Mouse (Mus musculus): ENCODE data around the gene Stx8. TPM values are rescaled to one million over a fixed set of nuclear protein-coding genes. Genes with fewer than 3 reads are reported as not detected.

Gene Stx8
- polyA plus RNA-seq, 1 experiment from 2014 or later: 51.7 TPM

DNA sequence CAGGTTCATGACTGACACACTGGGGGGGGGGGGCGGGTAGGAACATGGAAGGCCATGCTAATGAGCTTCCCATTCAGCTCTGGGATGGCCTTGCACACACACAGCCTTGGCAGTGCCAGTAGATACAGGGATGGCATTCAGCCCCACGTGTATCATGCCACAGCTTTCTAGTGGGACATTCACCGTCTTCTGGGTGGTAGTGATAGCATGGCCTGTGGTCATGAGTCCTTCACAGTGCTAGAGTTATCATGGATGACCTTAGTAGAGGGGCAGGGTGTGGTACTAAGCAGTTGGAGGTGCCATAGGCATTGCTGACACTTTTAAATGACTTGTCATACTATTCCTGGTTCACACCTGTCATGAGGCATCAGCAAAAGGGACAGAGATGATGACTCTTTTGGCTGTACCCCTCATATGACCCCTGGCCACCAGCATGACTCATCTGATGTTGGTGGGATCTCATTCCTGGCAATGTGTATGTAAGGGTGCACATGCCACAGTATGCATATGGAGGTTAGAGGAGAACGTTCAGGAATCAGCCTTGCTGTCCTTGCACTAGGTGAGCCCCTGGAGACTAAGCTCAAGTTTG is 69.4 kb downstream of the Stx8 start:
- no peak overlapping the region for H3K9ac ChIP-seq (ENCODE audit: low read depth, low read length)
- H3K9me3 ChIP-seq (ENCODE audit: control insufficient read depth, low read length): no peaks in the 10 kb centered on the region
- no peak overlapping the region for H3K4me3 ChIP-seq (ENCODE audit: low read length)
- no peak for ATAC-seq (ENCODE audit: low FRiP score, low TSS enrichment)
- H3K4me2 ChIP-seq (replicated peaks; ENCODE audit: low read depth, low read length): no peak overlapping the region
- no peaks in the 10 kb centered on the region for H3K27me3 ChIP-seq (ENCODE audit: control insufficient read depth, insufficient read depth, low read length)
- WGBS: 90% methylated on average over 4 of the region's 4 CpGs
- H3K27ac ChIP-seq (ENCODE audit: low read depth, low read length): no peak overlapping the region
- no peaks in the 10 kb centered on the region for H3K36me3 ChIP-seq (ENCODE audit: control insufficient read depth, insufficient read depth, low read length)
- peaks cover 14% of the 10 kb centered on the region; the same call in 1 of the 2 replicates for H3K4me1 ChIP-seq (ENCODE audit: control insufficient read depth, insufficient read depth, low read length)

DNA sequence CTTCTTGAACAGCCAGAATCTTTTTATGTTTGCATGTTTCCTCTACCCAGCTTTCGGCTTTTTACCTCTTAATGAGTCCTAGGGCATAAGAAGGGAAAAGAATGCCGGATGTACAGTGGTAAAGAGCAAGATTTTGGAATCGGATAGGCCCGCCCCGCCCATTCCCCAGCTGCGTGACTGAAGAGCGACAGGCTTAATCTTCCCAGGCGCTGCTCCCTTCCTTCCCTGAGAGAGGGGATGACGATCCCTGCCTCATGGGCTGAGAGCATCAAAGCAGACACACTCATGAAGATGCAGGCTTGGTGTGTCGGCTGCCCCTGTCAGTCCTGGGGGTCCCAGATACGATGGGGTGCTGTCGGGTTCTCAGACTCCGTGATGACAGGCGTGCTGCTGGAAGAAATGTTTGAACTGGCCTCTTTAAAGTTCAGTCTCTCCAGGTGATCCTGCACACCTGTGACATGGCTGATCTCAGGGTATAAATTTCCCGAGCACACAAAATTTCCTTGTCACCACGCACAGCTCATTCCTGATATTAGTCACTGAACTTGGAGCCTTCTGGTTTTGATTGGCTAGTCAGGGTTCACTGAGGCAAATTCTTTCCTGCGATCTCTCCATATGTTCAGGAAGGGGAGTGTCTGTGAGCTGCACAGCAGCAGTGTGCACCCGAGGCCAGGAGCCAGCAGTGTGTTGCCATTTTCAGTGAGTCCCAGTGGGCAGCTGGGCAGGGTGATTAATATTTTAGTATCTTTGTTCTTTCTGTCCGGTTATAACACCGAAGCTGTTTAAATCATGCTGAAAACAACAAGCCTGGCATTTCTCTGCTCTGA is 70.4 kb downstream of the Stx8 start:
- peak overlapping the region; percentile 14; the same call in 1 of the 2 replicates for H3K27ac ChIP-seq (ENCODE audit: low read depth, low read length)
- peaks cover 8% of the 10 kb centered on the region; the same call in 1 of the 2 replicates for H3K4me1 ChIP-seq (ENCODE audit: control insufficient read depth, insufficient read depth, low read length)
- no peak overlapping the region for H3K4me2 ChIP-seq (replicated peaks; ENCODE audit: low read depth, low read length)
- H3K36me3 ChIP-seq (ENCODE audit: control insufficient read depth, insufficient read depth, low read length): no peaks in the 10 kb centered on the region
- WGBS: 54% methylated on average over 20 of the region's 20 CpGs
- H3K27me3 ChIP-seq (ENCODE audit: control insufficient read depth, insufficient read depth, low read length): no peaks in the 10 kb centered on the region
- H3K4me3 ChIP-seq (ENCODE audit: low read length): no peak overlapping the region
- H3K9me3 ChIP-seq (ENCODE audit: control insufficient read depth, low read length): no peaks in the 10 kb centered on the region
- no peak overlapping the region for H3K9ac ChIP-seq (ENCODE audit: low read depth, low read length)
- ATAC-seq (ENCODE audit: low FRiP score, low TSS enrichment): no peak

DNA sequence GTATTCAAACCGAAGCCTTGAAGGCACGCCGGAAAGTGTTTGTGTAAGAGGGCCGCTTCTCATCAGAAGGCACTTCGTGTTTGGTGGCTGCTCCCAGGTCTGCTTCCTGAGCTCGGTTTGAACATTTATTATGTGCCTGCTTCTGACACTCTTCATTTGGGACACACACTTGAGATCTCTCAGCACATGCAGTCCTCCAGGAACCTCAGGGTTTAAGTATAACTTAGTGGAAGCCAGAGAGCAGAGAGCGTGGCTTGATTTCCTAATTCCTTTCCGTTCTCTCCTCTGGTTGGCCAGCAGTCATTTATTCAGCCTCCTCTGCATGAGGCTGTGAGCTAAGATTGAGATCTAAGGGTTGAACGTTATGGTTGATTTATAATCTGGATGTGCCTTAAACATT is 71.1 kb downstream of the Stx8 start:
- Histone ChIP-seq H3K9me3 (ENCODE audit: control insufficient read depth, low read length) (no peaks in the 10 kb centered on the region), H3K36me3 (ENCODE audit: control insufficient read depth, insufficient read depth, low read length) (no peaks in the 10 kb centered on the region), H3K4me2 (replicated peaks; ENCODE audit: low read depth, low read length) (no peak overlapping the region), H3K4me3 (ENCODE audit: low read length) (no peak overlapping the region), H3K27ac (ENCODE audit: low read depth, low read length) (peak overlapping the region; percentile 47; the same call in 1 of the 2 replicates), H3K9ac (ENCODE audit: low read depth, low read length) (no peak overlapping the region), H3K4me1 (ENCODE audit: control insufficient read depth, insufficient read depth, low read length) (peaks cover 8% of the 10 kb centered on the region; the same call in 1 of the 2 replicates), H3K27me3 (ENCODE audit: control insufficient read depth, insufficient read depth, low read length) (no peaks in the 10 kb centered on the region)
- WGBS: 52% methylated on average over 9 of the region's 9 CpGs
- ATAC-seq (ENCODE audit: low FRiP score, low TSS enrichment): no peak

DNA sequence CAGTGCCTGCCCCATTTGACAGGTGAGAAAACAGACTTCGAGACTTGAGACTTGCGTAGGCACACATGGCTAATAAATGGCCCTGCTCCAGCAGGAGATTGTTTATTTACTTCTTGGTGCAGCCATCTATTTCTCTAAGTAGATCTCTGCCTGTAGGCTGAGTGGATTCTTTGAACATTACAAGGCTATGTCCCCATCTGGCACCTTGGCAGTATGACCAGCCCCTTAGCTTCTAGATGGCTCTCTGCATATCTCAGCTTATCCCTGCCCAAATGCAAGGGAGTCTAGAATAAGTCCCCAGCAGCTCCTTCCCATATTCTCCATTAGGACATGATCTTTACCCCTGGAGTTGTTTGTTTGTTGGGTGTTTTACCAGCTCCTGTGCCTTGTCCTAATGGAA is 72.1 kb downstream of the Stx8 start:
- no peak overlapping the region for H3K9ac ChIP-seq (ENCODE audit: low read depth, low read length)
- H3K36me3 ChIP-seq (ENCODE audit: control insufficient read depth, insufficient read depth, low read length): no peaks in the 10 kb centered on the region
- no peak for ATAC-seq (ENCODE audit: low FRiP score, low TSS enrichment)
- peaks cover 8% of the 10 kb centered on the region; the same call in 1 of the 2 replicates for H3K4me1 ChIP-seq (ENCODE audit: control insufficient read depth, insufficient read depth, low read length)
- H3K9me3 ChIP-seq (ENCODE audit: control insufficient read depth, low read length): no peaks in the 10 kb centered on the region
- H3K27ac ChIP-seq (ENCODE audit: low read depth, low read length): no peak overlapping the region
- H3K4me2 ChIP-seq (replicated peaks; ENCODE audit: low read depth, low read length): no peak overlapping the region
- H3K27me3 ChIP-seq (ENCODE audit: control insufficient read depth, insufficient read depth, low read length): no peaks in the 10 kb centered on the region
- H3K4me3 ChIP-seq (ENCODE audit: low read length): no peak overlapping the region
- whole genome bisulfite sequencing: 48% methylated on average over 2 of the region's 2 CpGs

DNA sequence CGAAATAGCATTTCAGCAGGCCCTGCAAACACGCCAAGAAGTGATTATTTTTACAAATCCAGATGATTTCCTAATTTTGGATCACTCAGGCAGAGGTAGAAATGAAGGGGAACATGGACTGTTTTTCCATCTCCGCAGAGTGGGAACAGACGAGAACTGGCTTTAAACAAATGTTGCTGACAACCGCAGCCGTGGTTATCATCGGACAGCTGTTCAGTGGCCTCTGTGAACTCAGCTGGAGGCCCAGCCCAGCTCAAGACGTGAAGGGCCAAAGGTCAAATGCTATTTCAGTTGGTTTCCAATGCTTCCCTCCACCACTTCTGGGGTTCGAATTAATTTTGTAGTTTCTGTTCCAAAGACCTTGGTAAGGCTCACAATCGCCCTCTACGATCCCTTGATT is 78.2 kb downstream of the Stx8 start:
- Histone ChIP-seq H3K27me3 (ENCODE audit: control insufficient read depth, insufficient read depth, low read length) (no peaks in the 10 kb centered on the region), H3K27ac (ENCODE audit: low read depth, low read length) (no peak overlapping the region), H3K4me3 (ENCODE audit: low read length) (no peak overlapping the region), H3K4me2 (replicated peaks; ENCODE audit: low read depth, low read length) (no peak overlapping the region), H3K9me3 (ENCODE audit: control insufficient read depth, low read length) (no peaks in the 10 kb centered on the region), H3K9ac (ENCODE audit: low read depth, low read length) (no peak overlapping the region), H3K36me3 (ENCODE audit: control insufficient read depth, insufficient read depth, low read length) (no peaks in the 10 kb centered on the region), H3K4me1 (ENCODE audit: control insufficient read depth, insufficient read depth, low read length) (no peaks in the 10 kb centered on the region)
- WGBS: 35% methylated on average over 11 of the region's 11 CpGs
- no peak for ATAC-seq (ENCODE audit: low FRiP score, low TSS enrichment)

DNA sequence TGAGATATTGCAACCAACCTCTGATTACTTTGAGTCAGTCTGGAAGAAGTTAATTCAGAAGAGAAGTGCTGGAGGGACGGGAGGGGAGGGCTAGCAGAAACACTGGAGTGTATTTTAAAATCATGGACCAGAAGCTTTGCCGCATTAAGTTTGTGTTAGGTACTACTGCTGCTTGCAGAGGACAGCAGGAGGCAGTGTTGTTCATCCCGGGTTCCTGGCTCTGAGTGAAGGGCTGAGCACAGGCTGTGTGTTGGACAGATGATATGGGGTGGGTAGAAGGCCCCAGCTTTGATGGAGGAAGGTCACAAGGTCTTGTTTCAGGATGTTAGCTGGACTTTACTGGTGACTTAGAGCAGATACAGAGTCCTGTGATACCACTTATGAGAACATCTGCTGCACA is 80.9 kb downstream of the Stx8 start:
- H3K27ac ChIP-seq (ENCODE audit: low read depth, low read length): no peak overlapping the region
- H3K4me1 ChIP-seq (ENCODE audit: control insufficient read depth, insufficient read depth, low read length): no peaks in the 10 kb centered on the region; the same call in 1 of the 2 replicates
- no peak overlapping the region for H3K4me2 ChIP-seq (replicated peaks; ENCODE audit: low read depth, low read length)
- no peak overlapping the region for H3K9ac ChIP-seq (ENCODE audit: low read depth, low read length)
- no peaks in the 10 kb centered on the region for H3K36me3 ChIP-seq (ENCODE audit: control insufficient read depth, insufficient read depth, low read length)
- H3K27me3 ChIP-seq (ENCODE audit: control insufficient read depth, insufficient read depth, low read length): no peaks in the 10 kb centered on the region
- H3K9me3 ChIP-seq (ENCODE audit: control insufficient read depth, low read length): no peaks in the 10 kb centered on the region
- 52% methylated on average over 3 of the region's 3 CpGs for WGBS
- H3K4me3 ChIP-seq (ENCODE audit: low read length): no peak overlapping the region
- ATAC-seq (ENCODE audit: low FRiP score, low TSS enrichment): no peak

DNA sequence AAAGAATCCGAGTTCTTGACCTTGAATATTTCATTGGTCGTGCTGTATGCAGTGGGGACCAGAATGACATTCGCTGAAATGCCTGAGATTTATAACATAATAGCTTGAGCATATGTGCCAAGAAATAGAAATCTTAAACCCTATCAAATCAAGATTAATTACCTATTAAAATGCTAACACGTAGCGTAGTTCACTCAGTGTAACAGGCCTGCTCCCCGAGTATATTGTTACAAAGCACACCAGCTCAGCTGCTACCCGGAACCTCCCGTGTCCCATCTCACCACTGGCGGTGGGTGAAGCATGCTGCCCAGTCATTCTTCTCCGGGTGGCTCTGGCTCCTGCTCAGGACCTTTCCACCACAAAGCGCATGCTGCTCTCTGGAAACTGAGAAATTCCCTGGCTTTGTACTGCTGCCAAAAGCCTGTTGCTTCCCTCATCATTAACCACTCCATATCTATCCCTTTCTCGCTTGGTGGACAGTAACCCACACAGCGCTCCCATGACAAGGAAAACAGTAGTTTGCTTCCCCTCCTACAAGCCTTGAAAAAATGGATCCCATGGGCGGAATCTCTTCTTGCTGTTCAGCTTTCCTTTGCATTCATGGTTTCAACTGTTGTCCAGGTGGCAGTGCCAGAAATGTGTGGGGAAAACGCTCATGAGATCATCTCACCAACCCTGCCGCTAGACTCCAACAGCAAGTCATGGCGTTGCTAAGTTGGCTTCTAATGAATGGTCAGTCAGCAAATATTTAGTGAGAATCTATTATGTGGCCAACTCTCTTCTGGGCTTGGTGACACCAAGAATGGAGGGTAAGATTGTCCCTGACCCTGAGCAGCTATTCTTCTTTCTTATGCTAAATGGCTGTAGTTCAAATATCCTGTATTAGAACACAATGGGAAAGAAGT is 83.5 kb downstream of the Stx8 start:
- Histone ChIP-seq H3K36me3 (ENCODE audit: control insufficient read depth, insufficient read depth, low read length) (no peaks in the 10 kb centered on the region), H3K9ac (ENCODE audit: low read depth, low read length) (no peak overlapping the region), H3K9me3 (ENCODE audit: control insufficient read depth, low read length) (no peaks in the 10 kb centered on the region), H3K27me3 (ENCODE audit: control insufficient read depth, insufficient read depth, low read length) (no peaks in the 10 kb centered on the region), H3K27ac (ENCODE audit: low read depth, low read length) (peak overlapping the region; percentile 60), H3K4me1 (ENCODE audit: control insufficient read depth, insufficient read depth, low read length) (no peaks in the 10 kb centered on the region; the same call in 1 of the 2 replicates), H3K4me2 (replicated peaks; ENCODE audit: low read depth, low read length) (no peak overlapping the region), H3K4me3 (ENCODE audit: low read length) (no peak overlapping the region)
- peak; percentile 84 for ATAC-seq (ENCODE audit: low FRiP score, low TSS enrichment)
- WGBS: 35% methylated on average over 17 of the region's 17 CpGs

DNA sequence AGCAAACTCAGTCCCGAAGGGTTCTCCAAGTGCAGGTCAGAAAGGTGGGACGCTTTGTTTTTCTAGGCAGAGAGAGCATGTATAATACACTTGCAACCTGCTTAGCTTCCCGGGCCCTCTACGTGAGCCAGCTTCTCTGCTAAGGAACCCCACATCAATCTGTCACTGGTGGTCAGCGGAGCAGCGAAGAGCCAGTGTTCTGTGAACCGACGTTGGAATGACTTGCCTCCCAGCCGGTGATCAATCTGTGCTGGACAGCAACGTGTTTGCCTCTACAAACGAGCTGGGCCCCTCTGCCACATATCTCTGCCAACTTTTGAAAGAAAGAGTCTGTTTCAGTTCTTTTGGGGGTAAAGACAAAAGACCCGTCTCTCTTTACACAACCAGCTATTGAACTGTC is 84.7 kb downstream of the Stx8 start:
- peak; percentile 82 for ATAC-seq (ENCODE audit: low FRiP score, low TSS enrichment)
- 7% methylated on average over 12 of the region's 12 CpGs for WGBS

More for the DNA sequence above, 84.7 kb downstream of the Stx8 start:
- no peaks in the 10 kb centered on the region for H3K27me3 ChIP-seq (ENCODE audit: control insufficient read depth, insufficient read depth, low read length)
- H3K9ac ChIP-seq (ENCODE audit: low read depth, low read length): no peak overlapping the region
- H3K4me1 ChIP-seq (ENCODE audit: control insufficient read depth, insufficient read depth, low read length): no peaks in the 10 kb centered on the region; the same call in 1 of the 2 replicates
- no peak overlapping the region for H3K4me2 ChIP-seq (replicated peaks; ENCODE audit: low read depth, low read length)
- H3K27ac ChIP-seq (ENCODE audit: low read depth, low read length): peak overlapping the region; percentile 30; the same call in 1 of the 2 replicates
- no peaks in the 10 kb centered on the region for H3K9me3 ChIP-seq (ENCODE audit: control insufficient read depth, low read length)
- H3K36me3 ChIP-seq (ENCODE audit: control insufficient read depth, insufficient read depth, low read length): no peaks in the 10 kb centered on the region
- no peak overlapping the region for H3K4me3 ChIP-seq (ENCODE audit: low read length)
